Mouse (Mus musculus) forebrain, embryonic 14.5 days (tissue): ENCODE measurements at regions not wholly inside any gene's neighbourhood (a gene's known extent, or its start where the extent isn't known, plus 50 kb on each side); places are given as distances from the start of the nearest gene placed in this dataset.

Source experiments
- ATAC-seq: fragments of 200-750 bp; cut with Nextera tagmentation; 2 replicates; pipeline ENCODE4 v1.8.0; 2017; ENCODE audit warnings: mild to moderate bottlenecking, moderate library complexity
- DNase-seq: peaks from one replicate; pipeline ENCODE4 v3.0.0-alpha.2; 2015; ENCODE audit warnings: low spot score
- H3K27ac ChIP-seq: fragments of 300-500 bp; sonication (generic); 2 replicates; pipeline ENCODE4 v1.5.1; 2014; ENCODE audit warnings: low read depth, mild to moderate bottlenecking, control low read depth, low read length, moderate library complexity
- H3K27me3 ChIP-seq: fragments of 300-500 bp; sonication (generic); replicated peaks from 2 replicates; pipeline ENCODE4 v1.6.1; 2014; ENCODE audit warnings: low read length, control low read depth, mixed read lengths; ENCODE audit not compliant: control insufficient read depth, insufficient read depth
- H3K36me3 ChIP-seq: fragments of 300-500 bp; sonication (generic); 2 replicates; pipeline ENCODE4 v1.6.1; 2014; ENCODE audit warnings: low read length, control low read depth; ENCODE audit not compliant: control insufficient read depth, insufficient read depth
- H3K4me1 ChIP-seq: fragments of 300-500 bp; sonication (generic); 2 replicates; pipeline ENCODE4 v1.6.1; 2014; ENCODE audit warnings: antibody characterized with exemption, low read length, control low read depth; ENCODE audit not compliant: control insufficient read depth, insufficient read depth
- H3K4me2 ChIP-seq: fragments of 300-500 bp; sonication (generic); 2 replicates; pipeline ENCODE4 v1.6.1; 2014; ENCODE audit warnings: mild to moderate bottlenecking, control low read depth, low read length
- H3K4me3 ChIP-seq: fragments of 300-500 bp; sonication (generic); 2 replicates; pipeline ENCODE4 v1.5.1; 2014; ENCODE audit warnings: low read depth, low read length, control low read depth
- H3K9ac ChIP-seq: fragments of 300-500 bp; sonication (generic); 2 replicates; pipeline ENCODE4 v1.6.1; 2014; ENCODE audit warnings: mild to moderate bottlenecking, low read length, control low read depth, moderate library complexity
- H3K9me3 ChIP-seq: fragments of 300-500 bp; sonication (generic); replicated peaks from 2 replicates; pipeline ENCODE4 v1.6.1; 2016; ENCODE audit warnings: low read length, control low read depth, mixed read lengths; ENCODE audit not compliant: control insufficient read depth
- WGBS: fragments of 180-500 bp; shearing (Covaris S2); extraction: QIAGEN DNeasy Blood & Tissue Kit; methylation state at CpG from one replicate; pipeline ENCODE4 v1.1.7; 2014; 5-methylcytosine and 5-hydroxymethylcytosine counted together

DNA sequence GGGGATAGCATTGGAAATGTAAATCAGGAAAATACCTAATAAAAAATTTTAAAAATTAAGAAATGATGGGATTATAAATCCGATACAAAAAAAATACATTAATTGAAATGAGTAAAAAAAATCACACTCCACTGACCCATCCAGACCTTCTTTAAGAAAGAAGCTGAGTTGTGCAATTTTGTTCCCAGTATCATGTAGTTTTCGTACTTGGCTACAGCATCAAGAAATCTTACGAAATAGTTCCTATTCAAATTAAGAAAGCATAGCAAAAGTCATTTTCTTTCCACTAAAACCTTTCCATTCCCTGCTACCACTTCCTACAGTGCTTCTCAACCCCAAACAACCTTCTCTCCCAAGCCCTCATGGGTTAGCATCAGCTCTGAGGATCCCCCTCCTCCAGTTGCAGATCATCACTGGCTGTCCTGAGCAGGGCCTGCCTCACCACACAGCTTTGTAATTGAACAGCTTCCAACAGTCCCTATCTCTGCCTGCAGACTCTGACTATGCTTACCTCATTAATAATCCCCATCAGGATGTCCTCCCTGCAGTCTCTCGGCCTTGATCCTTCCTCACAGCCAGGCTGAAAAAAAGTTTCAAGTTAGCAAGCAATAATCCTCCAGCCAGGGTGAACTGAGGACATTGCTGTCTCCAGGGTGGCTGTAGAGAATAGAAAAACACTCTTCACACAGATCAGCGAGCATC lies 547.5 kb upstream of the Cpeb2 start:
- 76% methylated on average over 5 of the region's 5 CpGs for WGBS
- 0 out of 2 replicates have a peak, but pooled peaks have one; percentile 20 for ATAC-seq
- H3K27ac ChIP-seq = no peak overlapping the region

DNA sequence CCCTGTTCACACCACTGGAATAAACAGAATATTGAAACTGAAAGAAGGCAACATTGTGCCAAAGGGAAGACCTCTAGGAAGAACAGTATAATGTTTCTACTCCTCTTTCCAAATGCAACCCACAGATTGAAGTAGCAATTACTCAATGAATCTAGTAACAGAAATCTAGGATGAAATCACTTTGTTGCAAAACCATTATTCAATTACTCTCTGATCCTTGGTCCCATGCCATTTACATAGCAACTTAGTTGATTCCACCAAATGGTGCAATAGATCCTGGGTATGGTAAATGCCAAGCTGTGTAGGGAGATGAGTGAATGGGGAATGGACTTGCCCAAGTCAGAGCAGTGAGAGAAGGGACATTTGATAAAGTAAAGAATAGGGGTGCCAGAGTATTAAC lies 545.8 kb upstream of the Cpeb2 start:
- Histone ChIP-seq H3K9me3 (no peaks in the 10 kb centered on the region), H3K27ac (no peak overlapping the region), H3K4me2 (no peak overlapping the region), H3K4me3 (no peak overlapping the region), H3K27me3 (no peaks in the 10 kb centered on the region), H3K36me3 (no peaks in the 10 kb centered on the region), H3K4me1 (no peaks in the 10 kb centered on the region), H3K9ac (no peak overlapping the region)
- ATAC-seq (no peak), DNase-seq (no peak)

More for the DNA sequence above, 547.5 kb upstream of the Cpeb2 start:
- Histone ChIP-seq H3K4me2 (no peak overlapping the region), H3K4me1 (no peaks in the 10 kb centered on the region), H3K9me3 (no peaks in the 10 kb centered on the region), H3K9ac (no peak overlapping the region), H3K4me3 (no peak overlapping the region), H3K36me3 (no peaks in the 10 kb centered on the region), H3K27me3 (no peaks in the 10 kb centered on the region)
- peak; percentile 5 for DNase-seq
